Mouse (Mus musculus) spleen, adult 2 months (tissue): Measurements from ENCODE around the gene Spp1.

Experiments
- CTCF ChIP-seq: fragments of 200-500 bp; IDR thresholded peaks from 2 replicates; pipeline ENCODE4 v1.5.1; 2011; ENCODE audit warnings: mild to moderate bottlenecking, inconsistent platforms; ENCODE audit not compliant: insufficient read depth, insufficient read length, insufficient replicate concordance; ENCODE audit errors: extremely low read depth
- POLR2A ChIP-seq: fragments of 200-500 bp; IDR thresholded peaks from 2 replicates; pipeline ENCODE4 v1.6.1; 2011; ENCODE audit warnings: low read depth, low read length, inconsistent platforms

DNA sequence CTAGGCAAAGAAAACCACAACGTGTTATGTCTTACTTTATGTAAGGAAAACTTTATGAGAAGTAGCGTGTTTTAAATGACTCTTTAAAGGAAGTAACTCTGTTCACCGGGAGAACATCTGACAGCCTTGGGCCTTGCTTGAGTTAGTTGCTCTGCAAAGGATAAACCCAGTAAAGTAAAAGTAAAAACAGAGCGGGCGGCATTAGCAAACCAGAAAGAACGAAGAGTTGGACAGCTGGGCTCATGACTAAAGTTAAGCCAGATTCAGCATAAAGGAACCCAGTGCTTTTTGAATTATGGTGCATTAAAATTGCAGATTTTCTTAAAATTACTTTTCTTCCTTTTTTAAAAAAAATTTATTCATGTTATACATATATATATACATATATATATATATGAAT is 19.6 kb downstream of the Spp1 start:
- no peak for TF ChIP-seq POLR2A
- TF ChIP-seq CTCF = no peak
